Mouse (Mus musculus) forebrain, embryonic 16.5 days (tissue): ENCODE measurements around the gene Tef. TPM values are rescaled to one million over a fixed set of nuclear protein-coding genes. Genes with fewer than 3 reads are reported as not detected.

Experiments used
- ATAC-seq: fragments of 200-750 bp; cut with Nextera tagmentation; 2 replicates; pipeline ENCODE4 v1.8.0; 2017; ENCODE audit warnings: mild to moderate bottlenecking, moderate library complexity
- H3K27ac ChIP-seq: fragments of 300-500 bp; sonication (generic); 2 replicates; pipeline ENCODE4 v1.5.1; 2014; ENCODE audit warnings: low read length, control low read depth
- H3K27me3 ChIP-seq: fragments of 300-500 bp; sonication (generic); replicated peaks from 2 replicates; pipeline ENCODE4 v1.6.1; 2014; ENCODE audit warnings: low read length; ENCODE audit not compliant: control insufficient read depth, insufficient read depth
- H3K36me3 ChIP-seq: fragments of 300-500 bp; sonication (generic); 2 replicates; pipeline ENCODE4 v1.6.1; 2014; ENCODE audit not compliant: control insufficient read depth, insufficient read depth
- H3K4me1 ChIP-seq: fragments of 300-500 bp; sonication (generic); replicated peaks from 2 replicates; pipeline ENCODE4 v1.6.1; 2014; ENCODE audit warnings: low read length; ENCODE audit not compliant: control insufficient read depth, insufficient read depth
- H3K4me2 ChIP-seq: fragments of 300-500 bp; sonication (generic); 2 replicates; pipeline ENCODE4 v1.6.1; 2014; ENCODE audit warnings: mild to moderate bottlenecking, low read length, control low read depth
- H3K4me3 ChIP-seq: fragments of 300-500 bp; sonication (generic); replicated peaks from 2 replicates; pipeline ENCODE4 v1.5.1; 2014; ENCODE audit warnings: mild to moderate bottlenecking, low read length, control low read depth
- H3K9ac ChIP-seq: fragments of 300-500 bp; sonication (generic); replicated peaks from 2 replicates; pipeline ENCODE4 v1.6.1; 2014; ENCODE audit warnings: low read depth, low read length, control low read depth
- H3K9me3 ChIP-seq: fragments of 300-500 bp; sonication (generic); 2 replicates; pipeline ENCODE4 v1.6.1; 2016; ENCODE audit warnings: low read length; ENCODE audit not compliant: control insufficient read depth
- WGBS: fragments of 180-500 bp; shearing (Covaris S2); extraction: QIAGEN DNeasy Blood & Tissue Kit; methylation state at CpG from one replicate; pipeline ENCODE4 v1.1.7; 2014; 5-methylcytosine and 5-hydroxymethylcytosine counted together
- polyA plus RNA-seq: library from polyadenylated mRNA; unstranded; fragments of >200 nt; fragmentation: Nextera tagmentation; extraction: Ambion mirVana; gene quantifications from 2 replicates; pipeline ENCODE4 v1.2.1, GENCODE M21; 2015

The Tef gene
- polyA plus RNA-seq, 1 experiment from 2014 or later = 32.7 TPM

DNA sequence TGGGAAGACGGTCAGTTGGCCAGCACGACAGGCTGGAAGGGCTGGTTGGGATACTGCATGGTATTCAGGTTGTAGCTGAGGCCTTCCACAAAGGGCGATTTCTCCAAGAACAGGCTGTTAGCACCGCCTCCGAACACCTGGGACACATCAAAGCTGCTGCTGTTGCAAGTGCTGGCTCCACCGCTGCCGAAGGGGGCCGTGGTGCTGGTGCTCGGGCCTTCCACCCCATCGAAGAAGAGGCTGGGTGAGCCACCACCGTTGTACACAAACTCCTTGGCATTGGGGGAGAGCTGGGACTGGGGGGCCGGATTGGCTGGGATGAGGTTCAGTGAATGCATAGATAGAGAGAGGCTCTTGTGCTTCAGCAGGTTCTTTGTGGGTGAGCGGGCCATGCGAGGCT is 48.5 kb downstream of the Tef start:
- Histone ChIP-seq H3K36me3 (peaks cover 18% of the 10 kb centered on the region), H3K4me2 (no peak overlapping the region), H3K9me3 (no peaks in the 10 kb centered on the region), H3K27ac (no peak overlapping the region), H3K4me3 (no peak overlapping the region), H3K27me3 (no peaks in the 10 kb centered on the region), H3K4me1 (peaks cover 9% of the 10 kb centered on the region), H3K9ac (no peak overlapping the region)
- WGBS = 85% methylated on average over 14 of the region's 14 CpGs
- ATAC-seq = no peak

DNA sequence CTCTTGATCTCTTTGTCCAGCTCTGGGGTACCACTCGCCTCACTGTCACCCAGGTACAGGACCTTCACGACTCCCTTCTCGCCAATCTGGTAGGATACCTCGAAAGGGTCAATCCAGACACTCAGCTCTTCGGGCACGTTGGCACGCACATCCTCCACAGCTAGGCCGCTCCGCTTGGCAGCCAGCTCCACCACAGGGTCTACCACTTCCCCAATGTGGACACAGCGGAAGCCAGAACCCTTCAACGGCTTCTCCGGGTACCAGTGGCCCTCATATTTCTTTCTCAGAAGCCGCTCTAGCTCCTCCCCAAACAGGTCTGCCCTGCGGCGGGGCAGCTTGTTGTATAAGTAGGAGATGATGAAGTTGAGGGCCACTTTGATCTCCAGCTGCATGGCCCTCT is 49.2 kb downstream of the Tef start:
- 94% methylated on average over 15 of the region's 15 CpGs for WGBS
- no peak overlapping the region for H3K9ac ChIP-seq
- H3K9me3 ChIP-seq = no peaks in the 10 kb centered on the region
- no peaks in the 10 kb centered on the region for H3K27me3 ChIP-seq
- H3K4me3 ChIP-seq = no peak overlapping the region
- ATAC-seq = no peak
- no peak overlapping the region for H3K27ac ChIP-seq
- peaks cover 18% of the 10 kb centered on the region for H3K36me3 ChIP-seq
- H3K4me1 ChIP-seq = peaks cover 13% of the 10 kb centered on the region
- H3K4me2 ChIP-seq = no peak overlapping the region

DNA sequence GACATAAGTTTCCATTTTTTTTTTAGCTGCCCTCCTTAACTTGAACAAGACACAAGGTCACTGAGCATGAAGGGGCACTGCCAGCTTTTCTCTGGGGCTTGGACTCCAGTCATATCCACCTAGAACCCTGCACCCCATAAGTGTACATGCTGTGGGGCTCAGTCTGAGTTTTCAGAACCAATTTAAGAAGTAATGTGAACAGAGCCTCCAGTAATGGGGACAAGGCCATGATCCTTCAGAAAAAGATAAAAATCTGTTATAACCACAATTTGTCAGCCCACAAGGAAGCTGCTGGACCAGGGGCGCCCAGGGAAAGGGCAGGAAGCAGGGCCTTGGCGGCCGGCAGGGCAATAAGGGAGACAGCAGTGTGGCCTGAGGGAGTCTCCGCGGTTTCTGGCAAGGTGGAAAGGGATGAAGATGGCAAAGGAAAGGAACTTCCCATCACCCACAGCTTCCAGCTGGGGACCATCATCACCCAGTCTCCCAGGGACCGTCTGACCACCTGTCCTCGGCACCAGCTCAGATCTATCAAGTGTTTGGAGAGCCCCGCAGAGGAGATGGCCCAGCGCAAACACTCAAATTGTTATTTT is 50.3 kb downstream of the Tef start:
- Histone ChIP-seq H3K27me3 (no peaks in the 10 kb centered on the region), H3K27ac (no peak overlapping the region), H3K4me2 (no peak overlapping the region), H3K4me1 (peaks cover 22% of the 10 kb centered on the region), H3K9ac (no peak overlapping the region), H3K9me3 (no peaks in the 10 kb centered on the region), H3K4me3 (no peak overlapping the region), H3K36me3 (peaks cover 18% of the 10 kb centered on the region)
- no peak for ATAC-seq
- WGBS = 99% methylated on average over 9 of the region's 9 CpGs

DNA sequence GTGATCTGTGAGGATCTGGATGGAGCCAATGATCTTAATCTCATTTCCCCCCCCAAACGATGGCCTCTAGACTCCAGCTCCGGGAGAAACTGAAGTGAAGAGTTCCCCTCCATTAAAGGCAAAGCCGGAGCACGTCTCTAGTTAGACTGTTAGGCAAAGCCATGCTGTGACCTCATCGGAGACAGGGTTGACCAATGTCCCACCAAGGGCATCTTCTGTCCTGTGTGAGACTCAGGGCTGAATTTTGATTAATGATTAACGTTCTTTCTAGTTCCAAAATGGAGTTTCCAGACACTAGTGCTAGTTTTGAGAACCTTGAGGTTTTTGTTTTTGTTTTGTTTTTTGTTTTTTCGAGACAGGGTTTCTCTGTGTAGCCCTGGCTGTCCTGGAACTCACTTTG is 50.9 kb downstream of the Tef start:
- Histone ChIP-seq H3K9me3 (no peaks in the 10 kb centered on the region), H3K4me3 (no peak overlapping the region), H3K27ac (no peak overlapping the region), H3K9ac (no peak overlapping the region), H3K36me3 (peaks cover 18% of the 10 kb centered on the region), H3K27me3 (no peaks in the 10 kb centered on the region), H3K4me1 (peaks cover 22% of the 10 kb centered on the region), H3K4me2 (no peak overlapping the region)
- no peak for ATAC-seq
- 86% methylated on average over 7 of the region's 7 CpGs for WGBS

DNA sequence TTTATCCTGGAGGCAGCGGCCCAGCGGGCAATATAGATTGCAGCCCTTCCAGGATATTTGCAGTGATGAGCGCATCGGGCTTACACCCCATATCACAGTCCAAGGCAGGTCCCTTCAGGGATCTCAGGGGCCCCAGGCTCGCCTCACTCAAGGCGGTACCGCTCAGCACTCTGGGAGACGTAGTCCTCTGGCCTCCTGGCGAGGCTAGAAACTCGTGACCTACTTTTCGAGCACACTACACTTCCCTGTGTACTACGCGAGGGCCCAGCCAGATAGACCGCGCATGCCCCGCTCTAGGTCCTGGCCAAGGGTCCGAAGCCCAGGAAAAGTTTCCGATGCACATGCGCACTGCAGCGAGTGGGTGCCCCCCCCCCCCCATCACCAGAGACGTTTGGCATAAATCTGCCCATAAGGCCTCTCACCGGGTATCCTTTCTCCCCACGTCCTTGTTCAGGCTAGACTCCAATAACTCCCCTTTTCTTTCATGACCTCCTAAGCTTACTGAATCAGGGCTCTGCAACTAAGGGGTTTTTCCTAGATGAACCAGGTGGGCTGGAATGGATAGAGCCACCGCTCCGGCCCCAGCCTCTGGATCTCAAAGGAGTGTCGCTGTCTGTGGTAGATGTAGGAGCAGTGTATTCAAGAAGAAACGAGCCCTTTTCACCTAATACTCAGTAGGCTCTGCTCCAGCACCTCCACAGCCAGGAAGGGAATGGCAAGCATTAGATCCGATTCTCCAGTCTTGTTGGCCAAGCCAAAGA is 54.0 kb downstream of the Tef start:
- peak overlapping the region; percentile 83 for H3K4me2 ChIP-seq
- ATAC-seq = peak; percentile 88
- peak overlapping the region; percentile 81 for H3K9ac ChIP-seq
- WGBS = under 1% methylated on average over 28 of the region's 28 CpGs
- no peaks in the 10 kb centered on the region for H3K27me3 ChIP-seq
- H3K4me1 ChIP-seq = peaks cover 34% of the 10 kb centered on the region
- peak overlapping the region; percentile 66 for H3K27ac ChIP-seq
- H3K36me3 ChIP-seq = peaks cover 7% of the 10 kb centered on the region
- peak overlapping the region; percentile 83 for H3K4me3 ChIP-seq
- H3K9me3 ChIP-seq = no peaks in the 10 kb centered on the region

DNA sequence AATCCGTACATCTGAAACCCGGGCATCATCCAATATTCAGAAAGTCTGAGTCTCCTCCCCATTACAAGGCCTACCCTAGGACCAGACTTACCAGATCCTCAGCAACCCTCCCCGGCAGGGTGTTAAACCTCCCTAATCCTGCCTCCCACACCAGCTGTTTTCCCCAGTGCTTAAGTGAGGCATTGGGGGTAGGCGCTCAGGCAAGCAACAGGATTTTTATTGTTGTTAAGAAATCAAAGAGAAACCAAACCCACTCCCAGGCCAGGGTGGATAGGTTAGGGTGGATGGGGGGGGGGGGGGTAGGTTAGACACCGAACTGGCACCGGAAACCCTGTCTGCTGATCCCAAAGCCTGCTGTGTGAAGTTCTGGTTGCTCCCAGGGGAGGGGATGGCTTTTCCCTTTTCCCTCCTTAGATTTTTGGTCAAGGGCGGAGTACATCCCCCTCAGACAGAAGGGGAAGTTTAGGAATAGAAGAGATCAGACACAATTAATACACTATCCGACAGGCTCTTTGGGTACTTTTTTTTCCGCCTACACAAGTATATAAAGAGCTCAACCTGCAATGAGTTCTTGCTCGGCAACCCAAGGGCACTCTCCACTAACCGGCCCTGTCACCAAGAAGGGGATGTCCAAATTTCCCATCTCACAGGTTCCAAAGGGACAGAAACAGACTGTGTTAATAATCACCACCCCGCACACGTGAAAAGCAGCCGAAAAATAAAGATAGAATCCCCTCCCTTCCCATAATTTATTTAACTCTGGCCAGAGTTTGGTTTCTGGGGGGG is 54.9 kb downstream of the Tef start:
- ATAC-seq = no peak
- peak overlapping the region; percentile 81 for H3K9ac ChIP-seq
- peak overlapping the region; percentile 83 for H3K4me3 ChIP-seq
- 0% methylated on average over 14 of the region's 14 CpGs for WGBS
- H3K9me3 ChIP-seq = no peaks in the 10 kb centered on the region
- no peaks in the 10 kb centered on the region for H3K27me3 ChIP-seq
- H3K4me2 ChIP-seq = peak overlapping the region; percentile 83
- H3K36me3 ChIP-seq = no peaks in the 10 kb centered on the region
- peaks cover 34% of the 10 kb centered on the region for H3K4me1 ChIP-seq
- peak overlapping the region; percentile 66 for H3K27ac ChIP-seq

DNA sequence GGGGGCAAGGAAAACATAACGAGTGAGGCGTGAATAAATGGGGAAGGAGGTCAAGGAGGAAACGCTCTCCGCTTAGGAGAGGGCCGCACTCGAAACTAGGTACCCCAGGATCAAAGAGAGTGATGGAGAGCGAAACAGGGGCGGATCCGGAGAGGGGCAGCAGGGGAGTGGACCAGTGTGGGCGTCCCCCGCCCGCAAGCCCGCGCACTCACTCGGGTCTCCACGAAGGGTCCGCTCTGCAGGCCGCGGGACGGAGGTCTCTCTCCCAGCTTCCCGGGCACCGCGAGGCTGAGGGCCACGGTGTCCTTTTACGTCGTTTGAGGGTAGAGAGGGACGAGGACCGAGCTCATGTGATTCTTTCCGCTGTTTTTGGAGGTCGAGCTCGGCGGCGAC is 55.5 kb downstream of the Tef start:
- H3K9ac ChIP-seq = peak overlapping the region; percentile 81
- no peaks in the 10 kb centered on the region for H3K27me3 ChIP-seq
- peak overlapping the region; percentile 83 for H3K4me2 ChIP-seq
- peak overlapping the region; percentile 83 for H3K4me3 ChIP-seq
- peak overlapping the region; percentile 93 for H3K27ac ChIP-seq
- peaks cover 34% of the 10 kb centered on the region for H3K4me1 ChIP-seq
- no peak for ATAC-seq
- 0% methylated on average over 33 of the region's 33 CpGs for WGBS
- no peaks in the 10 kb centered on the region for H3K9me3 ChIP-seq
- no peaks in the 10 kb centered on the region for H3K36me3 ChIP-seq

DNA sequence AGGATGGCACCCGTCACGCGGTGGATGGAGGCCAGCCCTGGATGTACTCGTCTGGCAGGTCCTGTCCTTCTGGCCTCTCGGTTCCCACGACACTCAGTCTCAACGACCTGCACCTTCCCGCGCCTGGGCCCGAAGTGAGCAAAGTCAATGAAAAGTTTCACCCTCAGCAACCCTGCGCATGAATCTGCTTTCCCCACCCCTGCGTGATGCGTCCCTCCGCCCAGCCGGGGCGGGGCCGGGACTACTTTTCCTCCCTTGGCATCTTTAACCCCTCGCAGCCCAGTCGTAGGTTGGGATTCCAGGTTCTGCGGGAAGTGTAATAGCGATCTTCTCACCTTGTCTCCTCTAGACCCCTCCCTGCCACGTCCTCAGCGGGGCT is 55.9 kb downstream of the Tef start:
- Histone ChIP-seq H3K27ac (peak overlapping the region; percentile 93), H3K4me1 (peaks cover 34% of the 10 kb centered on the region), H3K4me3 (peak overlapping the region; percentile 83), H3K9ac (peak overlapping the region; percentile 81), H3K9me3 (no peaks in the 10 kb centered on the region), H3K4me2 (peak overlapping the region; percentile 83), H3K36me3 (no peaks in the 10 kb centered on the region), H3K27me3 (no peaks in the 10 kb centered on the region)
- WGBS = under 1% methylated on average over 23 of the region's 23 CpGs
- no peak for ATAC-seq

DNA sequence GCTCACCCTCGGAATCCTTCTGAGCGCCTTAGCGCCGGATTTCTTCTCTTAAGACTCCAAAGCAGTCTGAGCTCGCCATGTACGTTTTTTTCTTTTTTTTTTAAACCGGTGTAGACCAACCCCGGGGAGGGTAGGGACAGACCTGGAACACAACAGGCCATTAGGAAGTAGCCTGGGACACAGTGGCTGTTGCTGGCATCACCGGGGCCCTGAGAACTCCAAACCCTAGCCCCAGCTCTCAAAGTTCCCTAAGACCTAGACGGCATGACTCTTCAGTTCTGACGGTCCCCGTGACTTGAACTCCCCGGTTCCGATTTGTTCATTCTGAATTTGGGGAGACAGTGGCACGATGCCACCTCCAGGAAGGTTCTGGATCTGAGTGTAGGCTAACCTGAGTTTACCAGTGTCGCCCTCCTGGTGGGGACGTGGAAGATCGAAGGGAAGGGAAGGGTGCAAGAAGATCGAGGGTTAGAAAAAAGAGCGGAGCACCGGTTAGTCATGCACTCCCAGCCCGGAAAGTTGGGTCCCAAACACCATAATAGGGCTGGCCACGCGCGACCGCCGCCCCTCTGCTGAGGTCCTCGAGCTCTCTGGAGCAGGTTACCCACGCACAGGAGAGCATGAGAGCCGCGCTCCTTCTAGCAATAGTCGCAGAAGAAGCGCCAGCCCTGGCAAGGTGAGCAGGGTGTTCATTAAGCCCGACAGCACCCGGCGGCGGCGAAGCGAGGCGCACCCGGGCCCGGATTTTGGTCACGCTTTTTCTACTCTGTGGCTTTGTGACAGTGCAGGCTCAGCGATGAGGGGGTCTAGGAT is 56.5 kb downstream of the Tef start, which contains the start of gene Tob2:
Gene Tob2 (minus strand): TSS at position 280 of the 813 bp plus-strand sequence.
- ATAC-seq = no peak
- Histone ChIP-seq H3K4me3 (peak within 1 kb of the TSS; percentile 83), H3K9me3 (no peaks in the 10 kb centered on the region), H3K36me3 (no peaks in the 10 kb centered on the region), H3K9ac (peak within 1 kb of the TSS; percentile 81), H3K4me2 (peak within 1 kb of the TSS; percentile 83), H3K27ac (peak within 1 kb of the TSS; percentile 93), H3K27me3 (no peaks in the 10 kb centered on the region), H3K4me1 (peaks cover 34% of the 10 kb centered on the region)
- WGBS = under 1% methylated on average over 44 of the region's 44 CpGs
